In genomic region chr11:96947849-96948248, GRCm38 (mm10) we compare ENCODE assay signal across 17 mouse cellular contexts. TPM values are rescaled to one million over a fixed set of nuclear protein-coding genes. Genes with fewer than 3 reads are reported as not detected.
DNase-seq lines count a peak whose midpoint lies in the region; ATAC-seq and TF ChIP-seq lines count a peak whose summit lies in the region.
"Had no signal": no experiment of that assay in that cellular context is flagged by ENCODE, and none has a peak within 500 bp of the region (broad histone marks: within the 10 kb centered on the region; RNA-seq: fewer than 3 reads in every experiment).

No protein-coding gene starts in this region.

- H3K9me3 ChIP-seq in heart, embryonic 10.5 days = no peaks in the 10 kb centered on the region
- H3K9me3 ChIP-seq in liver, embryonic 12.5 days (replicated peaks) = 0 out of 2 replicates have a peak, but pooled peaks cover 3% of the 10 kb centered on the region
- no peaks in the 10 kb centered on the region for H3K9me3 ChIP-seq in kidney, embryonic 16.5 days (ENCODE audit: low read length)
- H3K9me3 ChIP-seq: embryonic facial prominence, embryonic 15.5 days; limb, embryonic 12.5 days had no signal

- ATAC-seq in liver, embryonic 12.5 days = peak; percentile 78
- ATAC-seq in kidney, embryonic 16.5 days (ENCODE audit: low FRiP score, low TSS enrichment) = no peak
- ATAC-seq: activated CD4-positive, CD25-positive, alpha-beta regulatory T cell, adult 4 months had no signal

- intact Hi-C loops in heart, postnatal 14 days (cut with DNase I) = no loop called here
- intact Hi-C loops in left cerebral cortex, postnatal 4 days (cut with DNase I) = no loop called here
- intact Hi-C loops in left cerebral cortex, postnatal 36 days (cut with DNase I) = no loop called here

- H3K36me3 ChIP-seq in heart, embryonic 10.5 days = peaks cover 38% of the 10 kb centered on the region
- H3K36me3 ChIP-seq in thymus, adult 2 months (ENCODE audit: control insufficient read depth, insufficient read depth, low read length) = no peaks in the 10 kb centered on the region
- peaks cover 68% of the 10 kb centered on the region for H3K36me3 ChIP-seq in liver, embryonic 12.5 days
- H3K36me3 ChIP-seq in kidney, embryonic 16.5 days (ENCODE audit: insufficient read depth, low read length) = peaks cover 27% of the 10 kb centered on the region

- no peak for TF ChIP-seq POLR2A in thymus, adult 2 months (IDR thresholded peaks at IDR 0.05; ENCODE audit: control insufficient read depth, extremely low read depth, insufficient read depth, low read length, poor library complexity)

- no peaks in the 10 kb centered on the region for H3K27me3 ChIP-seq in heart, embryonic 10.5 days (ENCODE audit: insufficient read depth, poor library complexity, severe bottlenecking)
- no peaks in the 10 kb centered on the region for H3K27me3 ChIP-seq in thymus, adult 2 months (ENCODE audit: control insufficient read depth, insufficient read depth, low read length)
- no peaks in the 10 kb centered on the region for H3K27me3 ChIP-seq in liver, embryonic 12.5 days (replicated peaks)
- no peaks in the 10 kb centered on the region for H3K27me3 ChIP-seq in kidney, embryonic 16.5 days (ENCODE audit: insufficient read depth, low read length)
- H3K27me3 ChIP-seq: embryonic facial prominence, embryonic 15.5 days had no signal

- no peak for TF ChIP-seq CTCF in thymus, adult 2 months (IDR thresholded peaks at IDR 0.05; ENCODE audit: borderline replicate concordance, control insufficient read depth, extremely low read depth, insufficient read depth, low read length, poor library complexity)

- H3K9ac ChIP-seq in liver, embryonic 12.5 days = peak overlapping the region; percentile 90
- H3K9ac ChIP-seq in kidney, embryonic 16.5 days (replicated peaks; ENCODE audit: low read length) = no peak overlapping the region
- H3K9ac ChIP-seq: embryonic facial prominence, embryonic 15.5 days; limb, embryonic 12.5 days had no signal

- H3K27ac ChIP-seq in heart, embryonic 10.5 days = peak overlapping the region; percentile 54
- H3K27ac ChIP-seq in thymus, adult 2 months (ENCODE audit: control insufficient read depth, insufficient read depth, low read length) = no peak overlapping the region
- H3K27ac ChIP-seq in liver, embryonic 12.5 days = peak overlapping the region; percentile 98
- no peak overlapping the region for H3K27ac ChIP-seq in kidney, embryonic 16.5 days (ENCODE audit: low read length)
- H3K27ac ChIP-seq: limb, embryonic 12.5 days had no signal

- H3K4me1 ChIP-seq in heart, embryonic 10.5 days = peaks cover 27% of the 10 kb centered on the region
- H3K4me1 ChIP-seq in thymus, adult 2 months (replicated peaks; ENCODE audit: control insufficient read depth, insufficient read depth, low read length) = peaks cover 41% of the 10 kb centered on the region
- H3K4me1 ChIP-seq in liver, embryonic 12.5 days = peaks cover 86% of the 10 kb centered on the region
- H3K4me1 ChIP-seq in kidney, embryonic 16.5 days (ENCODE audit: insufficient read depth, low read length) = peaks cover 9% of the 10 kb centered on the region

- H3K4me2 ChIP-seq in liver, embryonic 12.5 days = peak overlapping the region; percentile 96
- H3K4me2 ChIP-seq in kidney, embryonic 16.5 days (replicated peaks; ENCODE audit: low read depth, low read length) = no peak overlapping the region
- H3K4me2 ChIP-seq: embryonic facial prominence, embryonic 15.5 days; limb, embryonic 12.5 days had no signal

- no peak overlapping the region for H3K4me3 ChIP-seq in heart, embryonic 10.5 days
- no peak overlapping the region for H3K4me3 ChIP-seq in thymus, adult 2 months (ENCODE audit: control insufficient read depth, insufficient read depth, low read length)
- peak overlapping the region; percentile 76 for H3K4me3 ChIP-seq in liver, embryonic 12.5 days
- H3K4me3 ChIP-seq in kidney, embryonic 16.5 days (ENCODE audit: low read length) = no peak overlapping the region
- H3K4me3 ChIP-seq: embryonic facial prominence, embryonic 15.5 days; limb, embryonic 12.5 days had no signal

- WGBS in heart, embryonic 10.5 days = 67% methylated on average over 4 of the region's 4 CpGs
- 57% methylated on average over 4 of the region's 4 CpGs for WGBS in thymus, adult 2 months
- 16% methylated on average over 4 of the region's 4 CpGs for WGBS in liver, embryonic 12.5 days (ENCODE audit: insufficient replicate concordance)
- WGBS in kidney, embryonic 16.5 days = 89% methylated on average over 4 of the region's 4 CpGs

- peak; percentile 94 for DNase-seq in heart, embryonic 10.5 days (ENCODE audit: low spot score)
- no peak for DNase-seq in heart, postnatal 14 days
- DNase-seq in thymus, postnatal 14 days = peak; percentile 42
- no peak for DNase-seq in thymus, adult 2 months
- DNase-seq in left cerebral cortex, postnatal 4 days = no peak
- DNase-seq in left cerebral cortex, postnatal 36 days (ENCODE audit: low spot score in 2 of 2) = no peak
- DNase-seq: gastrocnemius, postnatal 25 days; heart, postnatal 36 days; kidney, postnatal 10 days; lung, postnatal 36 days; retina, postnatal 1 day had no signal

RNA-seq across cellular contexts. Expression of gene Pnpo, which starts 4.1 kb away (rescaled TPM):
- polyA plus RNA-seq in heart, embryonic 10.5 days (2016; fragmentation: Nextera tagmentation; extraction: Ambion mirVana) = 69.3 and 72.6 TPM in 2 replicates
- 10 to 100 TPM; 14.1 to 15.0 TPM for total RNA-seq in heart, postnatal 14 days (2021)
- 22.5 and 25.7 TPM in 2 replicates for polyA plus RNA-seq in thymus, adult 2 months (2012; rRNA removed)
- 528 and 553 TPM in 2 replicates for polyA plus RNA-seq in liver, embryonic 12.5 days (2016; fragmentation: Nextera tagmentation; extraction: Ambion mirVana)
- polyA plus RNA-seq in kidney, embryonic 16.5 days (2015; fragmentation: Nextera tagmentation; extraction: Ambion mirVana) = 38.0 TPM in 2 replicates
- 10 to 100 TPM; 11.7 to 15.1 TPM for total RNA-seq in left cerebral cortex, postnatal 4 days (2021)
- 10 to 100 TPM; 36.1 to 43.1 TPM for total RNA-seq in left cerebral cortex, postnatal 36 days (2021)

RNA-seq across cellular contexts. Expression of gene Prr15l, which starts 19.9 kb away (rescaled TPM):
- 0.90 and 1.5 TPM in 2 replicates for polyA plus RNA-seq in heart, embryonic 10.5 days (2016; fragmentation: Nextera tagmentation; extraction: Ambion mirVana)
- 1 to 10 TPM in 1 of 2 experiments, under 1 TPM in 1; 0.88 to 1.8 TPM for total RNA-seq in heart, postnatal 14 days (2021)
- polyA plus RNA-seq in thymus, adult 2 months (2012; rRNA removed) = 0.98 and 1.3 TPM in 2 replicates
- 2.4 and 3.2 TPM in 2 replicates for polyA plus RNA-seq in liver, embryonic 12.5 days (2016; fragmentation: Nextera tagmentation; extraction: Ambion mirVana)
- 52.5 and 55.8 TPM in 2 replicates for polyA plus RNA-seq in kidney, embryonic 16.5 days (2015; fragmentation: Nextera tagmentation; extraction: Ambion mirVana)
- total RNA-seq in left cerebral cortex, postnatal 4 days (2021) = not detected
- total RNA-seq in left cerebral cortex, postnatal 36 days (2021) = not detected
- total RNA-seq: gastrocnemius, postnatal 25 days; layer of hippocampus, postnatal 14 days had no signal

RNA-seq across cellular contexts. Expression of gene Cdk5rap3, which starts 31.6 kb away (rescaled TPM):
- 68.3 and 84.3 TPM in 2 replicates for polyA plus RNA-seq in heart, embryonic 10.5 days (2016; fragmentation: Nextera tagmentation; extraction: Ambion mirVana)
- 10 to 100 TPM; 22.3 to 23.3 TPM for total RNA-seq in heart, postnatal 14 days (2021)
- 94.2 and 95.5 TPM in 2 replicates for polyA plus RNA-seq in thymus, adult 2 months (2012; rRNA removed)
- polyA plus RNA-seq in liver, embryonic 12.5 days (2016; fragmentation: Nextera tagmentation; extraction: Ambion mirVana) = 49.0 and 51.6 TPM in 2 replicates
- 83.7 and 88.3 TPM in 2 replicates for polyA plus RNA-seq in kidney, embryonic 16.5 days (2015; fragmentation: Nextera tagmentation; extraction: Ambion mirVana)
- 10 to 100 TPM; 63.3 to 65.4 TPM for total RNA-seq in left cerebral cortex, postnatal 4 days (2021)
- total RNA-seq in left cerebral cortex, postnatal 36 days (2021) = 10 to 100 TPM; 30.3 to 31.5 TPM

RNA-seq across cellular contexts. Expression of gene Sp2, which starts 34.9 kb away (rescaled TPM):
- 20.1 and 21.9 TPM in 2 replicates for polyA plus RNA-seq in heart, embryonic 10.5 days (2016; fragmentation: Nextera tagmentation; extraction: Ambion mirVana)
- total RNA-seq in heart, postnatal 14 days (2021) = 10 to 100 TPM; 11.4 to 12.0 TPM
- 46.6 and 63.0 TPM in 2 replicates for polyA plus RNA-seq in thymus, adult 2 months (2012; rRNA removed)
- polyA plus RNA-seq in liver, embryonic 12.5 days (2016; fragmentation: Nextera tagmentation; extraction: Ambion mirVana) = 15.5 and 18.5 TPM in 2 replicates
- 21.2 and 25.1 TPM in 2 replicates for polyA plus RNA-seq in kidney, embryonic 16.5 days (2015; fragmentation: Nextera tagmentation; extraction: Ambion mirVana)
- total RNA-seq in left cerebral cortex, postnatal 4 days (2021) = 10 to 100 TPM in 1 of 2 experiments, 1 to 10 TPM in 1; 9.5 to 11.5 TPM
- total RNA-seq in left cerebral cortex, postnatal 36 days (2021) = 10 to 100 TPM; 13.1 to 14.5 TPM

Comparison
In these comparisons a context has a peak if more than half of its experiments do, and no peak if none do; other contexts are left out.
1. DNase-seq: peak in heart, embryonic 10.5 days (single experiment) and thymus, postnatal 14 days (single experiment); none in heart, postnatal 14 days (0 of 2), thymus, adult 2 months (single experiment), left cerebral cortex, postnatal 4 days (single experiment) and left cerebral cortex, postnatal 36 days (0 of 2).
2. H3K27ac ChIP-seq: peak in heart, embryonic 10.5 days (single experiment) and liver, embryonic 12.5 days (single experiment); none in thymus, adult 2 months (single experiment) and kidney, embryonic 16.5 days (single experiment).
3. RNA of gene Prr15l, which starts 19.9 kb away (polyA plus RNA-seq): 52.5 to 55.8 TPM in kidney, embryonic 16.5 days; 2.4 to 3.2 TPM in liver, embryonic 12.5 days, 0.90 to 1.5 TPM in heart, embryonic 10.5 days and 0.98 to 1.3 TPM in thymus, adult 2 months; every median in the first group is over 10 times any median in the second.